Mouse (Mus musculus): ENCODE measurements around the gene Fndc3b. TPM values are rescaled to one million over a fixed set of nuclear protein-coding genes. Genes with fewer than 3 reads are reported as not detected.

Fndc3b gene
- polyA plus RNA-seq, 1 experiment from 2014 or later: 13.3 TPM

DNA sequence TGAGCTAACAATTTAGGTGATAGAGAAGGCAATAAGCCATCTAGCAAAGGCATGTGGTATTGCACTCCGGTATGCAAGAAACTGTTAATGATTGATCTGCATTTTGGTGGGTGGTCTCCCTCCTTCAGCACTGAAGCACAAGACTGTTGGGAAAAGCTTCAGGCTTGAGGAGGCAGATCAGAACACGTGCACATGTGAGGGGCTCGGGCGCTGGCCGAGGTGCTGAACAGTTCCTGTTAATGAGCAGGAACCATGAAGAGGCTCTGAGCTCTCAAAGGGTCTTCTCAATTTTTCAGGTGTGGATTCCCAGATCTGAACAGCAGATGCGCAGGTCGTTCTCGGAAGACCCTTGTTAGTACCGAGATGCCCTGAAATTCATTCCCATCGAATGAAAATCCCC lies 341.0 kb downstream of the Fndc3b start:
- Histone ChIP-seq H3K27ac (ENCODE audit: low read depth, low read length) (no peak overlapping the region), H3K4me1 (replicated peaks; ENCODE audit: control insufficient read depth, insufficient read depth, low read length) (no peaks in the 10 kb centered on the region), H3K36me3 (ENCODE audit: control insufficient read depth, insufficient read depth) (no peaks in the 10 kb centered on the region), H3K9ac (ENCODE audit: low read depth, low read length) (no peak overlapping the region), H3K4me3 (ENCODE audit: low read depth, low read length) (no peak overlapping the region), H3K9me3 (ENCODE audit: control insufficient read depth) (no peaks in the 10 kb centered on the region), H3K27me3 (replicated peaks; ENCODE audit: control insufficient read depth, insufficient read depth, low read length) (peaks cover 38% of the 10 kb centered on the region), H3K4me2 (replicated peaks; ENCODE audit: low read depth) (no peak overlapping the region)
- TF ChIP-seq CTCF (IDR thresholded peaks at IDR 0.05; ENCODE audit: low read depth): 0 out of 2 replicates have a peak, but pooled peaks have one; percentile 6
- WGBS: 2% methylated on average over 10 of the region's 10 CpGs
- ATAC-seq: no peak

Small RNAs within 50 kb of the gene (microRNA-seq; reads per million reads assigned to microRNA genes)
- not detected for gene Mir3092

Other genes with a start within 250 kb of the Fndc3b start
- 0.29 TPM in 1 of 2 replicates, not detected in the other for gene Tmem212, start 185.1 kb upstream of the Fndc3b start, polyA plus RNA-seq (2015; fragmentation: Nextera tagmentation; extraction: Ambion mirVana)
- 18.1 and 19.2 TPM in 2 replicates for gene Pld1, start 227.4 kb upstream of the Fndc3b start, polyA plus RNA-seq (2015; fragmentation: Nextera tagmentation; extraction: Ambion mirVana)